Comparison of ENCODE assay signal across 23 mouse cellular contexts in the genomic region with DNA sequence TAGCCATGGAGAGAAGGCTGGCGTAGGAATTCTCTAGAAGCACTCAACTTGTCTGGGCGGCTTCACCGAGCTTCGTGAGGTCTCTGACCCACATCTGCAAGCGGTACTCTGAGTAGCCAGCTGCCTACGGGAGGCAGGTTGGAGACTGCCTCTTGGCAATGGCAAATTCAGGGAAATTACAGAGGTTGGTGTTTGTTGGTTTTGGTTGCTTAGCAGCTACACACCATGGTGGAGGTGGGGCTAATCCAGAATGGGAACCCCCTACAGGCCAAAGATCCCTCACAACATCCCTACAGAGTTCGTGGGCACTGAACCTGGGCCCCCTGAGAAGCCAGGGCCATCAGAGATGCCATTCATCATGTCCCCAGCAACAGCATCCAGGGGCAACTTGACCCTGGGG. TPM values are rescaled to one million over a fixed set of nuclear protein-coding genes. Genes with fewer than 3 reads are reported as not detected.
"Had no signal": no experiment of that assay in that cellular context is flagged by ENCODE, and none has a peak within 500 bp of the region (broad histone marks: within the 10 kb centered on the region; RNA-seq: fewer than 3 reads in every experiment).

No protein-coding gene starts in this region.

- H3K36me3 ChIP-seq: limb, embryonic 12.5 days; midbrain, embryonic 15.5 days; neural tube, embryonic 13.5 days; stomach, embryonic 15.5 days had no signal

- H3K4me3 ChIP-seq: limb, embryonic 12.5 days; midbrain, embryonic 15.5 days; neural tube, embryonic 13.5 days; stomach, embryonic 15.5 days had no signal

- ATAC-seq: lung, postnatal 0 days; midbrain, embryonic 15.5 days had no signal

- H3K9me3 ChIP-seq: limb, embryonic 12.5 days; megakaryocyte, embryonic 14.5 days; midbrain, embryonic 15.5 days; neural tube, embryonic 13.5 days; stomach, embryonic 15.5 days had no signal

- DNase-seq: kidney, adult 8-10 months; kidney, postnatal 36 days; layer of hippocampus, adult 9-11 months; layer of hippocampus, postnatal 36 days; lung, adult 2 months; lung, postnatal 36 days; retina, postnatal 1 day; right cerebral cortex, postnatal 4 days; spleen, adult 18-20 months; thymus, postnatal 4 days had no signal

- H3K27me3 ChIP-seq: limb, embryonic 12.5 days; midbrain, embryonic 15.5 days; neural tube, embryonic 13.5 days; stomach, embryonic 15.5 days had no signal

- H3K27ac ChIP-seq: limb, embryonic 12.5 days; liver, embryonic 14.5 days; midbrain, embryonic 15.5 days; neural tube, embryonic 13.5 days had no signal

- H3K9ac ChIP-seq: limb, embryonic 12.5 days; liver, embryonic 14.5 days; midbrain, embryonic 15.5 days; neural tube, embryonic 13.5 days; stomach, embryonic 15.5 days had no signal

- H3K4me2 ChIP-seq: limb, embryonic 12.5 days; midbrain, embryonic 11.5 days; midbrain, embryonic 15.5 days; neural tube, embryonic 13.5 days; stomach, embryonic 15.5 days had no signal

RNA-seq across cellular contexts. Expression of gene Gm21885, which starts 6.4 kb away (rescaled TPM):
- total RNA-seq: layer of hippocampus, adult 18-20 months; layer of hippocampus, postnatal 36 days; left cerebral cortex, adult 8-10 months; left cerebral cortex, postnatal 25 days; monocyte, adult 5-6 weeks had no signal
- polyA plus RNA-seq: kidney, embryonic 16.5 days; limb, embryonic 12.5 days; liver, embryonic 14.5 days; lung, adult 2 months; lung, postnatal 0 days had no signal

RNA-seq across cellular contexts. Expression of gene Wfikkn2, which starts 29.4 kb away (rescaled TPM):
- total RNA-seq: monocyte, adult 5-6 weeks had no signal
